Mouse (Mus musculus): Measurements from ENCODE around the gene Hist2h2ac. TPM values are rescaled to one million over a fixed set of nuclear protein-coding genes. Genes with fewer than 3 reads are reported as not detected.
"Not testable (repeated sequence)": the region's sequence is repeated elsewhere in the genome, so short reads cannot be mapped to it uniquely, and the experiment has no call there.

The Hist2h2ac gene
- polyA plus RNA-seq, 1 experiment, result 8.5 TPM

DNA sequence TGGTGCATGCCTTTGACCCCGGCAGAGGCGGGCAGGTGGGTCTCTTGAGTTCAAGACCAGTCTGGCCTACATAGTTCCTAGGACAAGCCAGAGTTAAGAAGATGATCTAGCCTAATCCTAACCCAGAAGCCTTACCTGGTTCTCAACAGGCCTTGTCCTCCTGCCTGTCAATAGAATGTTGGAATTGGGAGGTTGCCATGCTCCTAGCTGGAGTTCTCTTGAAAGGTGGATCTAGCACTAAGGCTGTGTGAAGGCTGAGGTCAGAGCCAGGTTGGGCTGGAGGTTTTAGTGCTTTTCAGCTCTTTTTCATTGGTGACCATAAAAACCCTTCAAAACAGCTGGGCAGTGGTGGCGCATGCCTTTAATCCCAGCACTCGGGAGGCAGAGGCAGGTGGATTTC is 42.3 kb downstream of the Hist2h2ac start:
- no peaks in the 10 kb centered on the region for H3K9me3 ChIP-seq (ENCODE audit: control insufficient read depth, low read length)
- H3K27me3 ChIP-seq (ENCODE audit: control insufficient read depth), result peaks cover 34% of the 10 kb centered on the region
- H3K4me3 ChIP-seq (replicated peaks), result no peak overlapping the region
- H3K4me1 ChIP-seq (ENCODE audit: control insufficient read depth), result peaks cover 28% of the 10 kb centered on the region
- TF ChIP-seq GATA1 (IDR thresholded peaks at IDR 0.05; ENCODE audit: low read length), result no peak
- TF ChIP-seq TAL1 (IDR thresholded peaks at IDR 0.05; ENCODE audit: low read length), result no peak
- peaks cover 56% of the 10 kb centered on the region for H3K36me3 ChIP-seq (ENCODE audit: control insufficient read depth)

DNA sequence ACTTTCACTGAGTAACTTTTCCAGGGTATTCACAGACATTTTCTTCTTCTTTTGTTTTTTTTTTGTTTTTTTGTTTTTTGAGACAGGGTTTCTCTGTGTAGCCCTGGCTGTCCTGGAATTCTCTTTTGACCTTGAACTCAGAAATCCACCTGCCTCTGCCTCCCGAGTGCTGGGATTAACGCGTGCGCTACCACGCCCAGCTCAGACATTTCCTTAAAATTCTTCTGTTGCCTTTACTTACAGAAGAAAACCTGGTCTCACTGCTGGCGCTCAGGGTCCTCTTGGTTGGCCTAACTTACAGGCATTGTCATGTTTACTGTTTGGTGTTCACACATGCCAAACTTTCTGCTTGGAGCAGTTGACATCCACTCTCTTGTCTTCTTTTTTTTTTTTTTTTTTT is 45.4 kb downstream of the Hist2h2ac start:
- Histone ChIP-seq H3K9me3 (ENCODE audit: control insufficient read depth, low read length) (no peaks in the 10 kb centered on the region), H3K36me3 (ENCODE audit: control insufficient read depth) (peaks cover 60% of the 10 kb centered on the region), H3K27me3 (ENCODE audit: control insufficient read depth) (peaks cover 2% of the 10 kb centered on the region), H3K4me3 (replicated peaks) (no peak overlapping the region), H3K4me1 (ENCODE audit: control insufficient read depth) (peaks cover 41% of the 10 kb centered on the region)
- no peak for TF ChIP-seq GATA1 (IDR thresholded peaks at IDR 0.05; ENCODE audit: low read length)
- TF ChIP-seq TAL1 (IDR thresholded peaks at IDR 0.05; ENCODE audit: low read length), result no peak

DNA sequence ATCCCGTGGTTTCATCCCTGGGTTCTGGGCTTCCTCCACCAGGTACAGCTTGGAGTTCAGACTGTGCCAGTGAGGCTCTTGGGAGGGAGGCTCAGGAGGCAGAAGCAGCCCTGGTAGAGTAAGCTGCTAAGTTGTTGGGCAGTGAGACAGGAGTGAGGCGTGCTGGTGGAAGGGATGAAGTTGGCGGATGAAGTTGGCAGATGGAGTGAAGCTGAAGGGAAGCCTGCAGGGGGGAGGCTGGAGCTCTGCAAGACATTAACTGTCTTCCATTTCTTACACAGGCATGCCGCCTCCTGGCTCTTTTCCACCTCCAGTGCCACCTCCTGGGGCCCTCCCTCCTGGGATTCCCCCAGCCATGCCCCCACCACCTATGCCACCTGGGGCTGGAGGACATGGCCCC is 46.6 kb downstream of the Hist2h2ac start:
- Histone ChIP-seq H3K4me3 (replicated peaks) (peak overlapping the region; percentile 49), H3K4me1 (ENCODE audit: control insufficient read depth) (peaks cover 42% of the 10 kb centered on the region), H3K36me3 (ENCODE audit: control insufficient read depth) (peaks cover 62% of the 10 kb centered on the region)
- not testable (repeated sequence) for H3K9me3 ChIP-seq (ENCODE audit: control insufficient read depth, low read length); H3K27me3 ChIP-seq (ENCODE audit: control insufficient read depth)

DNA sequence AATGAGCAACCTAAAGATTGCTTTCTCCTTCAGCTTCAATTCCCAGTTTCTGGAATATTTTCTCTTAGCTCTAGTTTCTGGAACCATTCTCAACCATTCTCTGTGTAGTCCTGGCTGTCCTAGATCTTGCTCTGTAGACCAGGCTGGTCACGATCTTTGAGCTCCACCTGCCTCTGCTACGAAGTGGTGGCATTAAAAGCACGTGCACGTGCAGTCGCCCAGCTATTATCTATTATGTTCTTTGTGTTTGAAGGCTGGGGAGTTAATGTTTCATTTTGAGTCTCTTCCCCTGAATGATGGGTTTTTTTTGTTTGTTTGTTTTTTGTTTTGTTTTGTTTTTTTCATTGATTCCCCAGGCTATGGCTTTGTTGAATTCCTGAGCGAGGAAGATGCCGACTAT is 47.5 kb downstream of the Hist2h2ac start:
- Histone ChIP-seq H3K9me3 (ENCODE audit: control insufficient read depth, low read length) (no peaks in the 10 kb centered on the region), H3K4me3 (replicated peaks) (peak overlapping the region; percentile 98), H3K27me3 (ENCODE audit: control insufficient read depth) (no peaks in the 10 kb centered on the region), H3K36me3 (ENCODE audit: control insufficient read depth) (peaks cover 54% of the 10 kb centered on the region), H3K4me1 (ENCODE audit: control insufficient read depth) (peaks cover 44% of the 10 kb centered on the region)
- TF ChIP-seq GATA1 (IDR thresholded peaks at IDR 0.05; ENCODE audit: low read length) (no peak), TAL1 (IDR thresholded peaks at IDR 0.05; ENCODE audit: low read length) (no peak)

DNA sequence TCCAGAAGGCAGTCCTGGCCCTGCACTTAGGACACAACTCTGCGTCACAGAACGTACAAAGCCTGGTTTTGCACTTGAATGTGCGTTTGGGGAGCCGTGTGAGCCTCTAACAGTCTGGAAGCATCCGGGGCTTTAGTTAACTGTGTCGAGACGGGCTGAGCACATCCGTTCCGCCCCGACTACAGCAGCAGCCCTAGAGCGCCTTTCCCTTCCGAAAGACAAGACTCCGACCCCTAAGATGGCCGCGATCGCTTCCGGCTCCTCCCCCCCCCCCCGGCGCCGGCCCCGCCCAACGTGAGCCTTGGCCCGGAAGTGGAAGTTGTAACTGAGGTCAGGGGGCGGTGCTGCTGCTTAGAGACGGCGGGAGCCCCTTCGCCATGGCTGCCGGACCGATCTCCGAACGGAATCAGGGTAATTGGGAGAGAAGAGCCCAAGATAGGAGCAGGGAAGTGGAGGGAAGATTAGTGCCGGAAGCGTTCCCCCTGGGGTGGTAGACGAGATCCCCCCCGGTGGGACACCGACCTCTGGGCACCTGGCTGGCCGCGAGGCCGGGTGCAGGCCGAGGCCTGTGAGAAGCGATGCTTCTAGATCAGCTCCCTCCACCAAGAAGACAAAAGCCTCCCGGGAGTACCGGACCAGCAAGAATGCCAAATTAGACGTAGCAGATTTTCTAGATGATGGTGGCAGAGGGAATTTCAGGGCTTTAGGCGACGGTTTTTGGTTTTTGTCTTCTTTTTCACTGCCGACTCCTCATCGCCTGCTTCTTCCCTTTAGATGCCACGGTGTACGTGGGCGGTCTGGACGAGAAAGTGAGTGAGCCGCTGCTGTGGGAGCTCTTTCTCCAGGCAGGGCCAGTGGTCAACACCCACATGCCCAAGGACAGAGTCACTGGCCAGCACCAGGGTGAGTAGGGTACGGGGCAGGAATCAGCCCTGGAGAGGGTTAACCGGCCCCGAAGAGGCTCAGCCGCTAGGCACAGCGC is 48.2 kb downstream of the Hist2h2ac start, which contains the start of gene Sf3b4:
Sf3b4 (plus strand) TSS at position 136 of the 982 bp plus-strand sequence.
- no peaks in the 10 kb centered on the region for H3K9me3 ChIP-seq (ENCODE audit: control insufficient read depth, low read length)
- peak within 1 kb of the TSS; percentile 98 for H3K4me3 ChIP-seq (replicated peaks)
- TF ChIP-seq TAL1 (IDR thresholded peaks at IDR 0.05; ENCODE audit: low read length) (no peak), GATA1 (IDR thresholded peaks at IDR 0.05; ENCODE audit: low read length) (no peak)
- no peaks in the 10 kb centered on the region for H3K27me3 ChIP-seq (ENCODE audit: control insufficient read depth)
- peaks cover 44% of the 10 kb centered on the region for H3K4me1 ChIP-seq (ENCODE audit: control insufficient read depth)
- peaks cover 47% of the 10 kb centered on the region for H3K36me3 ChIP-seq (ENCODE audit: control insufficient read depth)

DNA sequence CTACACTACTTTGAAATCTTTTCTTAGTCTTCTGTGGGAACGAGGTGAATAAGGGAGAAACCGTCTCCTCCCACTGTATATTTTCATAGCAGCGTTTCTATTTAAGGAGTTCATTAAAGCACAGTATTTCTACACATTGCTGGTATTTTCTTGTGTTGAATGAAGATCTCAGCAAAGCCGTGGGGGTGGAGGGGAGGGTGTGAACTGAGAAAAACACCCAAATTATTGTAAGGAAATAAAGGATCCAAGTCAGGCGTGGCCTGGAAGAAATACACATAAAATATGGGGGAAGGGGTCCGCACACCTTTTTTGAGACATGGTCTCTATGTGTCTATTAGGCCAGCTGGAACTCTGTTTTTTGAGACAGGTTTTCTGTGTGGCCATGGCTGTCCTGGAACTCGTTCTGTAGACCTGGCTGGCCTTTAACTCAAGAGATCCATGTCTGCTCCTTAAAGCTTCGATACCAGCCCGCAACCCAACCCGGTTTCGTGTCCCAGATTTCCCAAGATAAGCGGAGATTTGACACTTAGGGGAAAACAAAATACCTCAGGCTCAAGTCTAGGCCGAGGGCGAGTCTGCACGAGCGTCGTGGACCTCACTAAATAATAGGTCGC is 49.0 kb downstream of the Hist2h2ac start:
- Histone ChIP-seq H3K4me1 (ENCODE audit: control insufficient read depth) (peaks cover 44% of the 10 kb centered on the region), H3K36me3 (ENCODE audit: control insufficient read depth) (peaks cover 40% of the 10 kb centered on the region), H3K27me3 (ENCODE audit: control insufficient read depth) (no peaks in the 10 kb centered on the region), H3K9me3 (ENCODE audit: control insufficient read depth, low read length) (no peaks in the 10 kb centered on the region), H3K4me3 (replicated peaks) (peak overlapping the region; percentile 98)
- no peak for TF ChIP-seq GATA1 (IDR thresholded peaks at IDR 0.05; ENCODE audit: low read length)
- TF ChIP-seq TAL1 (IDR thresholded peaks at IDR 0.05; ENCODE audit: low read length), result no peak

DNA sequence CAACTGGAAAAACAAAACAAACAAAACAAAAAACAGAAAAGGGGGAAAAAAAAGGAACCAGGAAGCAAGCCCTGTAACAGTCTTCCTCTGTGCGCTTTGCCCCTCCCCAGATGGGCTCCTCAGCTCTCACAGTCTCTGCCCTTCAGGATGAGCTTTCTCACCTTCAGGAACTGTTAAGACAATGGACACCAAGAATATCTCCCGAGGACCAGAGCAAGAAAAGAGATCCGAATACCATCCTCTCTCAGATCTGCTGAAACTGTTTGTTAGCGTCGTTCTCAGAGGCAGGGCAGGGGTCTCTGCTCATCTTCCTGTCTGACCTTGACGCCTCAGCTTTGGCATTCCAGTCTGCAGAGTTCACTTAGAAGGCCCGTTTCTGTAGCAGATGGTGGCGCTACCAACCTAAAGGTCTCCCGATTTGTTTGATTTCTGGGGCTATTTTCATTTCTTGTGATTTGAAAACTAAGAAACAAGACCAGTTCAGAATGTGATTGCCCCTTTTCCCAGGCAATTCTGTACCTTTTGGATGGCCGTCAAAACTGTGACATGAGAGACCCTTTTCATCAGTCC is 49.6 kb downstream of the Hist2h2ac start:
- TF ChIP-seq GATA1 (IDR thresholded peaks at IDR 0.05; ENCODE audit: low read length) (no peak), TAL1 (IDR thresholded peaks at IDR 0.05; ENCODE audit: low read length) (no peak)
- no peaks in the 10 kb centered on the region; the same call in 1 of the 2 replicates for H3K27me3 ChIP-seq (ENCODE audit: control insufficient read depth)
- H3K36me3 ChIP-seq (ENCODE audit: control insufficient read depth), result peaks cover 34% of the 10 kb centered on the region
- peaks cover 44% of the 10 kb centered on the region for H3K4me1 ChIP-seq (ENCODE audit: control insufficient read depth)
- peak overlapping the region; percentile 98 for H3K4me3 ChIP-seq (replicated peaks)
- no peaks in the 10 kb centered on the region for H3K9me3 ChIP-seq (ENCODE audit: control insufficient read depth, low read length)

Other genes starting within 250 kb of the Hist2h2ac start
- gene Plekho1, start 224.9 kb downstream of the Hist2h2ac start, polyA plus RNA-seq (2012), result 4.4 and 4.6 TPM in 2 replicates
- 1.3 and 1.7 TPM in 2 replicates for gene Vps45, start 162.4 kb downstream of the Hist2h2ac start, polyA plus RNA-seq (2012)
- 0.93 and 1.3 TPM in 2 replicates for gene Otud7b, start 116.4 kb downstream of the Hist2h2ac start, polyA plus RNA-seq (2012)
- gene Mtmr11, start 58.9 kb downstream of the Hist2h2ac start, polyA plus RNA-seq (2012), result not detected in 2 replicates
- 60.6 and 62.7 TPM in 2 replicates for gene Sf3b4, start 48.5 kb downstream of the Hist2h2ac start, polyA plus RNA-seq (2012)
- not detected in 2 replicates for gene Sv2a, start 39.7 kb downstream of the Hist2h2ac start, polyA plus RNA-seq (2012)
- 8.3 and 12.9 TPM in 2 replicates for gene Bola1, start 1.2 kb downstream of the Hist2h2ac start, polyA plus RNA-seq (2012)
- gene Hist2h2ab, start 1.0 kb downstream of the Hist2h2ac start, polyA plus RNA-seq (2012), result 0.39 TPM in 1 of 2 replicates, not detected in the other
- gene Hist2h2be, start 239 bp upstream of the Hist2h2ac start, polyA plus RNA-seq (2012), result 0.13 and 0.14 TPM in 2 replicates
- 9.1 and 33.9 TPM in 2 replicates for gene Hist2h3c2, start 18.2 kb upstream of the Hist2h2ac start, polyA plus RNA-seq (2012)
- gene Hist2h2aa2, start 19.4 kb upstream of the Hist2h2ac start, polyA plus RNA-seq (2012), result 34.2 and 64.0 TPM in 2 replicates
- gene Hist2h2aa1, start 24.6 kb upstream of the Hist2h2ac start, polyA plus RNA-seq (2012), result 7.4 and 13.0 TPM in 2 replicates
- gene Hist2h3c1, start 25.8 kb upstream of the Hist2h2ac start, polyA plus RNA-seq (2012), result not detected in 2 replicates
- 3.1 and 7.2 TPM in 2 replicates for gene Hist2h4, start 42.4 kb upstream of the Hist2h2ac start, polyA plus RNA-seq (2012)
- gene Hist2h3b, start 47.8 kb upstream of the Hist2h2ac start, polyA plus RNA-seq (2012), result 24.1 and 60.1 TPM in 2 replicates
- 0.89 and 1.4 TPM in 2 replicates for gene Hist2h2bb, start 48.9 kb upstream of the Hist2h2ac start, polyA plus RNA-seq (2012)
- not detected in 2 replicates for gene Fcgr1, start 73.1 kb upstream of the Hist2h2ac start, polyA plus RNA-seq (2012)
- gene BC107364, start 231.4 kb upstream of the Hist2h2ac start, polyA plus RNA-seq (2012), result not detected in 2 replicates